8 mouse cellular contexts compared by ENCODE assay signal in the genomic region with DNA sequence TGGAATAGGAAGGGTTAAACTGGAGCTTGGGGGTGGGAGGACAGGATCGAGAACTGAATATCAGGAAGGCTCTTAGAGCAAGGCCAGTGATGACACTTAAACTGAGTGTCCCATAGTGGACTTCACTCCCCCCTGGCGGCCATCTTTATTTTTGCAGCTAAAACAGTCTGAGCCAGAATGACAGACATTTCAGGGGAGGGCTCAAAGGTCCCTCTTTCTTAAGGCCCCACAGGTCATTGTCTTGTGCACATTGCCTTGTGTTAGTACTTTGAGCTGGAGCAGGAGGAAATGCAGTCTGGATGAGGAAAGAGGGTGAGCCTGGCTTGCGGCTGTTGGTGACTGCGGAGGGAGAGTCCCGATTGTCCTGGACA. TPM values are rescaled to one million over a fixed set of nuclear protein-coding genes. Genes with fewer than 3 reads are reported as not detected.
DNase-seq lines count a peak whose midpoint lies in the region; ATAC-seq and TF ChIP-seq lines count a peak whose summit lies in the region.

No protein-coding gene starts in this region.

- DNase-seq in adrenal gland, adult 2 months: peak; percentile 83
- DNase-seq in embryo, embryonic 10 days (ENCODE audit: low spot score): peak; percentile 52
- DNase-seq in heart, adult 9 months (ENCODE audit: low spot score in 2 of 2): peak; percentile 59 to 78
- peak; percentile 86 for DNase-seq in kidney, postnatal 14 days
- peak; percentile 89 for DNase-seq in ovary, postnatal 14 days (ENCODE audit: low spot score)
- DNase-seq in urinary bladder, postnatal 14 days (ENCODE audit: low spot score): peak; percentile 86

- H3K27me3 ChIP-seq in E14TG2a.4 (ENCODE audit: insufficient read depth, low read length): no peaks in the 10 kb centered on the region; the same call in 1 of the 2 replicates
- H3K27me3 ChIP-seq in lung, embryonic 15.5 days: no peaks in the 10 kb centered on the region

- peak; percentile 68 for TF ChIP-seq CTCF in E14TG2a.4 (conservative IDR thresholded peaks at IDR 0.05; ENCODE audit: low read length)

- no peaks in the 10 kb centered on the region for H3K9me3 ChIP-seq in E14TG2a.4 (ENCODE audit: low read length)
- no peaks in the 10 kb centered on the region for H3K9me3 ChIP-seq in lung, embryonic 15.5 days

- H3K27ac ChIP-seq in lung, embryonic 15.5 days: no peak overlapping the region

- no peak overlapping the region for H3K4me3 ChIP-seq in E14TG2a.4 (replicated peaks; ENCODE audit: low read length)
- H3K4me3 ChIP-seq in lung, embryonic 15.5 days: no peak overlapping the region

- WGBS in lung, embryonic 15.5 days: 41% methylated on average over 5 of the region's 5 CpGs

- H3K9ac ChIP-seq in lung, embryonic 15.5 days: no peak overlapping the region

- no peak overlapping the region for H3K4me2 ChIP-seq in lung, embryonic 15.5 days

- peak; percentile 27; the same call in 1 of the 2 replicates for ATAC-seq in lung, embryonic 15.5 days (ENCODE audit: borderline replicate concordance, extremely low read depth, low FRiP score, low TSS enrichment)

- H3K36me3 ChIP-seq in E14TG2a.4 (ENCODE audit: insufficient read depth, low read length): no peaks in the 10 kb centered on the region
- H3K36me3 ChIP-seq in lung, embryonic 15.5 days: no peaks in the 10 kb centered on the region

- H3K4me1 ChIP-seq in E14TG2a.4 (replicated peaks; ENCODE audit: low read depth, low read length): 0 out of 2 replicates have a peak, but pooled peaks cover 6% of the 10 kb centered on the region
- no peaks in the 10 kb centered on the region for H3K4me1 ChIP-seq in lung, embryonic 15.5 days

RNA-seq across cellular contexts. Expression of a gene that starts 11.0 kb away (rescaled TPM):
- 10 to 100 TPM; 36.5 to 39.6 TPM for total RNA-seq in adrenal gland, adult 2 months (2021)
- polyA plus RNA-seq in adrenal gland, adult 2 months (2012; rRNA removed): 10.9 and 12.1 TPM in 2 replicates
- polyA plus RNA-seq in lung, embryonic 15.5 days (2015; fragmentation: Nextera tagmentation; extraction: Ambion mirVana): 37.7 and 38.4 TPM in 2 replicates

RNA-seq across cellular contexts. Expression of a gene that starts 20.1 kb away (rescaled TPM):
- 10 to 100 TPM; 16.1 to 18.7 TPM for total RNA-seq in adrenal gland, adult 2 months (2021)
- polyA plus RNA-seq in adrenal gland, adult 2 months (2012; rRNA removed): 86.7 and 101 TPM in 2 replicates
- polyA plus RNA-seq in lung, embryonic 15.5 days (2015; fragmentation: Nextera tagmentation; extraction: Ambion mirVana): 13.0 and 16.4 TPM in 2 replicates
